ENCODE assay signal across 15 mouse cellular contexts in the genomic region with DNA sequence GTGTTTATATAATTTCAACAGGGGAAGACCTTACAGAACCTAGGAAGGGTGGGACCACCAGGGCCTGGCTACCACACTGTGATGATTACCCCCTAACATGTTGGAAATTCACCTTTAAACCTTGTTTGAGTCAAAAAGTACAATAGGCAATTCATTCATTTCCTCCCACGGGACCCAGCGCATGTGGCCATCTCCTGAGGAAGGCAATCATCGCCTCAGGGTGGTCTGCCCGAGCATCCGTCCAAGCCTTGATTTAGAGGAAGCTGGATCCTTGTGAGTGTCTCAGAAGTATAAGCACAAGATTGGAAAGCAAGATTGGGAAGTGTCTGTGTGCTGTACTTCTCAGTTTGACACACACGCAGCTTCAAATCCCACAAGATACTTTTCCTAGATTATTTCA.
A peak's percentile ranks its signal among the peaks of the same experiment; 100 is the strongest.
DNase-seq lines count a peak whose midpoint lies in the region; ATAC-seq and TF ChIP-seq lines count a peak whose summit lies in the region.
"Had no signal": no experiment of that assay in that cellular context is flagged by ENCODE, and none has a peak within 500 bp of the region (broad histone marks: within the 10 kb centered on the region; RNA-seq: fewer than 3 reads in every experiment).

No protein-coding gene starts in this region.

- no peak for TF ChIP-seq CTCF in gastrocnemius, adult 2 months (IDR thresholded peaks at IDR 0.05)
- TF ChIP-seq CTCF in cerebellum, adult 2 months (IDR thresholded peaks at IDR 0.05; ENCODE audit: borderline replicate concordance, insufficient read depth, low read depth, low read length), result no peak

- intact Hi-C loops in gastrocnemius, adult 2 months (cut with DNase I), result no loop called here
- intact Hi-C loops in heart, postnatal 10 days (cut with DNase I), result loop anchor here (5.0 to 10.0 kb wide), 3 partner anchors 73 to 499 kb away; a partner anchor contains a TSS

- H3K4me1 ChIP-seq in lung, embryonic 15.5 days, result peaks cover 32% of the 10 kb centered on the region
- no peaks in the 10 kb centered on the region for H3K4me1 ChIP-seq in cerebellum, adult 2 months (ENCODE audit: control insufficient read depth, insufficient read depth, low read length)
- H3K4me1 ChIP-seq: forebrain, embryonic 13.5 days; intestine, embryonic 15.5 days; liver, embryonic 13.5 days had no signal

- no peak overlapping the region for H3K4me3 ChIP-seq in gastrocnemius, adult 2 months
- H3K4me3 ChIP-seq in lung, embryonic 15.5 days, result no peak overlapping the region
- H3K4me3 ChIP-seq in cerebellum, adult 2 months (replicated peaks; ENCODE audit: insufficient read depth, low read depth, low read length), result no peak overlapping the region
- H3K4me3 ChIP-seq: embryonic facial prominence, embryonic 13.5 days; forebrain, embryonic 13.5 days; hindbrain, embryonic 10.5 days; intestine, embryonic 15.5 days; liver, embryonic 13.5 days had no signal

- 37% methylated on average over 6 of the region's 6 CpGs for WGBS in lung, embryonic 15.5 days
- WGBS in cerebellum, adult 2 months, result 78% methylated on average over 6 of the region's 6 CpGs

- no peak overlapping the region for H3K9ac ChIP-seq in lung, embryonic 15.5 days
- H3K9ac ChIP-seq: embryonic facial prominence, embryonic 13.5 days; forebrain, embryonic 13.5 days; intestine, embryonic 15.5 days; liver, embryonic 13.5 days had no signal

- DNase-seq in gastrocnemius, adult 2 months, result peak; percentile 36
- DNase-seq in gastrocnemius, postnatal 10 days, result no peak
- DNase-seq in lung, postnatal 14 days, result no peak
- peak; percentile 47 to 48 for DNase-seq in heart, postnatal 10 days
- DNase-seq in kidney, postnatal 4 days, result peak; percentile 24 to 40
- DNase-seq in cerebellum, adult 18-20 months, result no peak
- DNase-seq in cerebellum, adult 2 months, result no peak
- DNase-seq: cerebellum, adult 8-10 months; left cerebral cortex, postnatal 4 days; liver, embryonic 13.5 days had no signal

- no peaks in the 10 kb centered on the region for H3K27me3 ChIP-seq in lung, embryonic 15.5 days
- H3K27me3 ChIP-seq in cerebellum, adult 2 months (ENCODE audit: control insufficient read depth, insufficient read depth, low read length), result no peaks in the 10 kb centered on the region
- H3K27me3 ChIP-seq: embryonic facial prominence, embryonic 13.5 days; forebrain, embryonic 13.5 days; intestine, embryonic 15.5 days; liver, embryonic 13.5 days had no signal

- H3K4me2 ChIP-seq in lung, embryonic 15.5 days, result no peak overlapping the region
- H3K4me2 ChIP-seq: embryonic facial prominence, embryonic 13.5 days; forebrain, embryonic 13.5 days; intestine, embryonic 15.5 days; liver, embryonic 13.5 days had no signal

- peak; percentile 72; the same call in 1 of the 2 replicates for ATAC-seq in lung, embryonic 15.5 days (ENCODE audit: borderline replicate concordance, extremely low read depth, low FRiP score, low TSS enrichment)
- ATAC-seq: forebrain, embryonic 13.5 days; intestine, embryonic 15.5 days had no signal

- no peaks in the 10 kb centered on the region for H3K36me3 ChIP-seq in lung, embryonic 15.5 days
- H3K36me3 ChIP-seq: embryonic facial prominence, embryonic 13.5 days; hindbrain, embryonic 10.5 days; intestine, embryonic 15.5 days; liver, embryonic 13.5 days had no signal

- TF ChIP-seq POLR2A in cerebellum, adult 2 months (IDR thresholded peaks at IDR 0.05; ENCODE audit: borderline replicate concordance, insufficient read depth, low read length), result no peak

- no peaks in the 10 kb centered on the region for H3K9me3 ChIP-seq in lung, embryonic 15.5 days
- H3K9me3 ChIP-seq: embryonic facial prominence, embryonic 13.5 days; forebrain, embryonic 13.5 days; hindbrain, embryonic 10.5 days; intestine, embryonic 15.5 days; liver, embryonic 13.5 days had no signal

- H3K27ac ChIP-seq in gastrocnemius, adult 2 months, result peak overlapping the region; percentile 53; the same call in 1 of the 2 replicates
- H3K27ac ChIP-seq in lung, embryonic 15.5 days, result peak overlapping the region; percentile 45
- no peak overlapping the region for H3K27ac ChIP-seq in cerebellum, adult 2 months (ENCODE audit: insufficient read depth, low read length)
- H3K27ac ChIP-seq: embryonic facial prominence, embryonic 13.5 days; forebrain, embryonic 13.5 days; hindbrain, embryonic 10.5 days; intestine, embryonic 15.5 days; liver, embryonic 13.5 days had no signal

Comparison
In these comparisons a context has a peak if more than half of its experiments do, and no peak if none do; other contexts are left out.
1. DNase-seq: peak in gastrocnemius, adult 2 months (single experiment), heart, postnatal 10 days (2 of 2) and kidney, postnatal 4 days (2 of 2); none in gastrocnemius, postnatal 10 days (single experiment), lung, postnatal 14 days (single experiment), cerebellum, adult 18-20 months (0 of 2) and cerebellum, adult 2 months (0 of 2).